Mouse (Mus musculus): ENCODE measurements around the gene Sema3c. TPM values are rescaled to one million over a fixed set of nuclear protein-coding genes. Genes with fewer than 3 reads are reported as not detected.

Gene Sema3c
- polyA plus RNA-seq (2014; fragmentation: Illumina TruSeq; extraction: RNeasy Lipid Tissue Mini Kit (QIAGEN cat#74804); ENCODE audit: low read depth, low replicate concordance) = 334 TPM

GRCm38 (mm10) chr5:17573694-17574380 is at the start of gene Sema3c:
TSS of gene Sema3c (plus strand) at chr5:17574281.

Other genes starting within 250 kb of the Sema3c start
- gene Speer4f2, start 201.1 kb upstream of the Sema3c start, polyA plus RNA-seq (2014; fragmentation: Illumina TruSeq; extraction: RNeasy Lipid Tissue Mini Kit (QIAGEN cat#74804); ENCODE audit: low read depth, low replicate concordance) = not detected
- not detected for gene Speer4f1, start 98.2 kb upstream of the Sema3c start, polyA plus RNA-seq (2014; fragmentation: Illumina TruSeq; extraction: RNeasy Lipid Tissue Mini Kit (QIAGEN cat#74804); ENCODE audit: low read depth, low replicate concordance)

Data from sigmoid colon, adult 10 weeks (tissue).